Mouse (Mus musculus): Measurements from ENCODE around the gene Ryr3.

GRCm38 (mm10) chr2:112884456-112885114, 332.3 kb downstream of the Ryr3 start:
- TF ChIP-seq GATA1 (IDR thresholded peaks at IDR 0.05; ENCODE audit: borderline replicate concordance, low read length) (no peak), FLI1 (IDR thresholded peaks at IDR 0.05; ENCODE audit: low read length) (no peak)

All from megakaryocyte, embryonic 14.5 days (primary cell).